ENCODE assay signal across 8 mouse cellular contexts in the genomic region with DNA sequence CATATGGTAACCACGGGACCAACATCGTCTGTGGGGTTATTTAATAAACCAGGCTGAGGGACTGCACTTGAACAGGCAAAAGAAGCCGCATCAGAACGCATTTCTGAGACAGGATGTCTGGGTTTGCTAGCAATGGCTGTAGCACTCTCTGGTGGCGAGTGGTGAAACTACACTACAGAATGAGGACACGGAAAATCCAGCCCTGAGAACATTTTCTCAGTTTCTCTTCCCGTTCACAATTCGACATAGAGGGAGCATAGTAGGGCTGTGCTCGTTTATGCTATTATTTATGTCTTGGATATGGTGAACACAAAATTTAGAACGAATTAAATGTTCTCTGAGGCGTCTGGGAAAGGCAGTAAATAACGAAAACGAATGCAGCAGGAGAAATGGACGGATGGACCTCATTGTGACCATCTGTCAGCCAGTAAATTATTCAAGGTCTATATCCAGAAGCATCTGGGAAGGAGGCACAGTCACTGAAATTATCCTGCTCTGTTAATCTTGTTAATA. TPM values are rescaled to one million over a fixed set of nuclear protein-coding genes. Genes with fewer than 3 reads are reported as not detected.
DNase-seq lines count a peak whose midpoint lies in the region; ATAC-seq and TF ChIP-seq lines count a peak whose summit lies in the region.

No protein-coding gene starts in this region.

- TF ChIP-seq CTCF in E14TG2a.4 (conservative IDR thresholded peaks at IDR 0.05; ENCODE audit: low read length): peak; percentile 95
- peak; percentile 61 for TF ChIP-seq CTCF in bone marrow macrophage, adult 2 months (IDR thresholded peaks at IDR 0.05; ENCODE audit: low read depth, low read length)
- peak; percentile 64; the same call in 1 of the 2 replicates for TF ChIP-seq CTCF in embryonic fibroblast, embryonic 13.5 days (IDR thresholded peaks at IDR 0.05; ENCODE audit: borderline replicate concordance, insufficient read depth, low read length)
- TF ChIP-seq CTCF in kidney, postnatal 0 days (IDR thresholded peaks at IDR 0.05; ENCODE audit: low read depth): peak; percentile 91
- peak; percentile 71 for TF ChIP-seq CTCF in liver, adult 2 months (IDR thresholded peaks at IDR 0.05; ENCODE audit: low read depth, low read length)
- peak; percentile 97 for TF ChIP-seq CTCF in stomach, postnatal 0 days (IDR thresholded peaks at IDR 0.05; ENCODE audit: low read depth)

- H3K27ac ChIP-seq in bone marrow macrophage, adult 2 months (ENCODE audit: insufficient read depth, low read depth, low read length): no peak overlapping the region
- no peak overlapping the region for H3K27ac ChIP-seq in embryonic fibroblast, embryonic 13.5 days (ENCODE audit: insufficient read depth, low read length)
- H3K27ac ChIP-seq in heart, embryonic 13.5 days (replicated peaks): no peak overlapping the region
- H3K27ac ChIP-seq in kidney, postnatal 0 days: no peak overlapping the region
- H3K27ac ChIP-seq in liver, adult 2 months (replicated peaks; ENCODE audit: insufficient read depth, low read depth, low read length): no peak overlapping the region
- H3K27ac ChIP-seq in stomach, postnatal 0 days (replicated peaks): no peak overlapping the region

- H3K79me2 ChIP-seq in liver, adult 2 months (ENCODE audit: control insufficient read depth, insufficient read depth, low read length): no peaks in the 10 kb centered on the region

- no peak for TF ChIP-seq POLR2A in bone marrow macrophage, adult 2 months (IDR thresholded peaks at IDR 0.05; ENCODE audit: borderline replicate concordance, low read depth, low read length)
- no peak for TF ChIP-seq POLR2A in embryonic fibroblast, embryonic 13.5 days (IDR thresholded peaks at IDR 0.05; ENCODE audit: low read depth, low read length)
- TF ChIP-seq POLR2A in liver, adult 2 months (IDR thresholded peaks at IDR 0.05; ENCODE audit: extremely low read depth, insufficient read depth, low read length): no peak

- H3K4me2 ChIP-seq in heart, embryonic 13.5 days: peak overlapping the region; percentile 63
- peak overlapping the region; percentile 43 for H3K4me2 ChIP-seq in kidney, postnatal 0 days (ENCODE audit: low read length)
- peak overlapping the region; percentile 31 for H3K4me2 ChIP-seq in stomach, postnatal 0 days (replicated peaks; ENCODE audit: low read depth)

- H3K36me3 ChIP-seq in E14TG2a.4 (ENCODE audit: insufficient read depth, low read length): no peaks in the 10 kb centered on the region
- H3K36me3 ChIP-seq in heart, embryonic 13.5 days: no peaks in the 10 kb centered on the region
- no peaks in the 10 kb centered on the region for H3K36me3 ChIP-seq in kidney, postnatal 0 days (ENCODE audit: insufficient read depth, low read length)
- H3K36me3 ChIP-seq in liver, adult 2 months (ENCODE audit: control insufficient read depth, insufficient read depth, low read length): no peaks in the 10 kb centered on the region
- no peaks in the 10 kb centered on the region for H3K36me3 ChIP-seq in stomach, postnatal 0 days (ENCODE audit: control insufficient read depth, insufficient read depth, low read length)

- no peak for TF ChIP-seq EP300 in stomach, postnatal 0 days (optimal IDR thresholded peaks at IDR 0.05)

- no peaks in the 10 kb centered on the region for H3K4me1 ChIP-seq in E14TG2a.4 (replicated peaks; ENCODE audit: low read depth, low read length)
- H3K4me1 ChIP-seq in bone marrow macrophage, adult 2 months (ENCODE audit: control insufficient read depth, insufficient read depth, low read length): no peaks in the 10 kb centered on the region
- no peaks in the 10 kb centered on the region for H3K4me1 ChIP-seq in embryonic fibroblast, embryonic 13.5 days (ENCODE audit: control insufficient read depth, insufficient read depth, low read length)
- peaks cover 9% of the 10 kb centered on the region for H3K4me1 ChIP-seq in heart, embryonic 13.5 days
- no peaks in the 10 kb centered on the region for H3K4me1 ChIP-seq in kidney, postnatal 0 days (replicated peaks; ENCODE audit: insufficient read depth, low read length)
- H3K4me1 ChIP-seq in liver, adult 2 months (ENCODE audit: control insufficient read depth, insufficient read depth, low read length): no peaks in the 10 kb centered on the region
- no peaks in the 10 kb centered on the region for H3K4me1 ChIP-seq in stomach, postnatal 0 days (replicated peaks; ENCODE audit: control insufficient read depth, insufficient read depth)

- peak; percentile 78 for DNase-seq in kidney, postnatal 0 days (ENCODE audit: low spot score)
- peak; percentile 26 for DNase-seq in liver, adult 2 months (ENCODE audit: extremely low read depth, low read depth, low spot score)
- DNase-seq in stomach, postnatal 0 days (ENCODE audit: low spot score): peak; percentile 76

- ATAC-seq in heart, embryonic 13.5 days (ENCODE audit: extremely low read depth, insufficient number of reproducible peaks, low FRiP score, low TSS enrichment): no peak
- no peak; the same call in 1 of the 2 replicates for ATAC-seq in kidney, postnatal 0 days (replicated peaks; ENCODE audit: low FRiP score, low read depth)
- ATAC-seq in monocyte, adult 5-6 weeks (replicated peaks; ENCODE audit: insufficient number of reproducible peaks, low FRiP score, low TSS enrichment, poor library complexity, severe bottlenecking): peak; percentile 76
- ATAC-seq in stomach, postnatal 0 days (ENCODE audit: low FRiP score, low TSS enrichment): peak; percentile 79

- H3K4me3 ChIP-seq in E14TG2a.4 (replicated peaks; ENCODE audit: low read length): no peak overlapping the region
- peak overlapping the region; percentile 38 for H3K4me3 ChIP-seq in bone marrow macrophage, adult 2 months (ENCODE audit: insufficient read depth, low read length)
- H3K4me3 ChIP-seq in embryonic fibroblast, embryonic 13.5 days (ENCODE audit: insufficient read depth, low read length): peak overlapping the region; percentile 26; the same call in 1 of the 2 replicates
- peak overlapping the region; percentile 46 for H3K4me3 ChIP-seq in heart, embryonic 13.5 days
- H3K4me3 ChIP-seq in kidney, postnatal 0 days (replicated peaks; ENCODE audit: low read depth, low read length): 0 out of 2 replicates have a peak overlapping the region, but pooled peaks have one; percentile 7
- H3K4me3 ChIP-seq in liver, adult 2 months (ENCODE audit: insufficient read depth, low read depth, low read length): 0 out of 2 replicates have a peak overlapping the region, but pooled peaks have one; percentile 13
- peak overlapping the region; percentile 24; the same call in 1 of the 2 replicates for H3K4me3 ChIP-seq in stomach, postnatal 0 days (ENCODE audit: low read depth, low read length)

- peak overlapping the region; percentile 63 for H3K9ac ChIP-seq in heart, embryonic 13.5 days
- H3K9ac ChIP-seq in kidney, postnatal 0 days (ENCODE audit: low read depth, low read length): no peak overlapping the region
- no peak overlapping the region for H3K9ac ChIP-seq in liver, adult 2 months (ENCODE audit: low read depth, low read length)
- H3K9ac ChIP-seq in stomach, postnatal 0 days (ENCODE audit: low read length): no peak overlapping the region

- no peaks in the 10 kb centered on the region for H3K9me3 ChIP-seq in E14TG2a.4 (ENCODE audit: low read length)
- no peaks in the 10 kb centered on the region for H3K9me3 ChIP-seq in heart, embryonic 13.5 days
- no peaks in the 10 kb centered on the region for H3K9me3 ChIP-seq in kidney, postnatal 0 days (replicated peaks; ENCODE audit: low read length)
- no peaks in the 10 kb centered on the region for H3K9me3 ChIP-seq in stomach, postnatal 0 days (ENCODE audit: control insufficient read depth, low read length)

- H3K27me3 ChIP-seq in E14TG2a.4 (ENCODE audit: insufficient read depth, low read length): no peaks in the 10 kb centered on the region
- no peaks in the 10 kb centered on the region for H3K27me3 ChIP-seq in heart, embryonic 13.5 days (replicated peaks)
- H3K27me3 ChIP-seq in kidney, postnatal 0 days (ENCODE audit: insufficient read depth, low read length): no peaks in the 10 kb centered on the region
- no peaks in the 10 kb centered on the region for H3K27me3 ChIP-seq in liver, adult 2 months (ENCODE audit: control insufficient read depth, insufficient read depth, low read length)
- H3K27me3 ChIP-seq in stomach, postnatal 0 days (ENCODE audit: control insufficient read depth, insufficient read depth, low read length): no peaks in the 10 kb centered on the region

- 19% methylated on average over 14 of the region's 14 CpGs for WGBS in heart, embryonic 13.5 days
- WGBS in kidney, postnatal 0 days: 15% methylated on average over 14 of the region's 14 CpGs
- WGBS in liver, adult 2 months: 14% methylated on average over 14 of the region's 14 CpGs
- 17% methylated on average over 14 of the region's 14 CpGs for WGBS in stomach, postnatal 0 days

RNA-seq across cellular contexts. Expression of a gene that starts 48.8 kb away (rescaled TPM):
- polyA plus RNA-seq in bone marrow macrophage, adult 2 months (2012; ENCODE audit: insufficient read depth, insufficient read length, missing spikeins): not detected in 2 replicates
- not detected in 2 replicates for polyA plus RNA-seq in embryonic fibroblast, embryonic 13.5 days (2011; ENCODE audit: insufficient read length, low read depth, missing spikeins)
- polyA plus RNA-seq in heart, embryonic 13.5 days (2015; fragmentation: Nextera tagmentation; extraction: Ambion mirVana): 0.11 and 0.32 TPM in 2 replicates
- not detected in 2 replicates for polyA plus RNA-seq in kidney, postnatal 0 days (2015; fragmentation: Nextera tagmentation; extraction: Ambion mirVana)
- total RNA-seq in liver, adult 2 months (2014; rRNA removed): not detected in 2 replicates
- not detected in 2 replicates for polyA plus RNA-seq in liver, adult 2 months (2012; rRNA removed)
- total RNA-seq in monocyte, adult 5-6 weeks (2017): not detected in 3 replicates
- 0.05 TPM in 1 of 2 replicates, not detected in the other for polyA plus RNA-seq in stomach, postnatal 0 days (2015; fragmentation: Nextera tagmentation; extraction: Ambion mirVana)

Comparison
In these comparisons a context has a peak if more than half of its experiments do, and no peak if none do; other contexts are left out.
1. ATAC-seq: peak in monocyte, adult 5-6 weeks (single experiment) and stomach, postnatal 0 days (single experiment); none in heart, embryonic 13.5 days (single experiment) and kidney, postnatal 0 days (single experiment).
2. DNase-seq: peak in every context shown above with its lines; median percentile 78 in kidney, postnatal 0 days; 76 in stomach, postnatal 0 days; 26 in liver, adult 2 months.
3. Peak in every context shown above with its lines, with median percentiles within 50 percentile points of each other: CTCF ChIP-seq and H3K4me2 ChIP-seq.